Mouse (Mus musculus): ENCODE measurements at regions not wholly inside any gene's neighbourhood (a gene's known extent, or its start where the extent isn't known, plus 50 kb on each side); places are given as distances from the start of the nearest gene placed in this dataset.

DNA sequence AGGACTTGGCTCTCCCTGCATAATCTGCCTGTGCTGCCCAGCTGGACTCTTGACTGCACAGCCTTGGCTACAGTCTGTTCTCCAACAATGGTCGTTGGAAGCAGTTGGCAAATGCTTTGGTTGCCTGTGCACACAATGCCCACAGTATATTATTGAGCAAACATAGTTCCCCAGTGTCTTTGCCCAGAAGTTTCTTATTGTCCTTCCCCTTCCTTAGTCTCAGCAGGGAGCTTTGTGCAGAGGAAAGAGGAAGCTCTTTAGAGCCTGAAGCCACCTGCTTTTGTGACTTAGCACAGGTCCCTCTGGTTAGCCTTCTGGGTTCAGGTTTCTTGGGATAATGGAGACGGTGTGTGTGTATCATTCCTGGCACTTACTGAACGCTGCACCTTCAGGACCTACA lies 80.9 kb upstream of the Id2 start:
- Histone ChIP-seq H3K27ac (ENCODE audit: insufficient read depth, low read length) (no peak overlapping the region), H3K36me3 (ENCODE audit: control insufficient read depth, insufficient read depth, low read length, poor library complexity, severe bottlenecking) (no peaks in the 10 kb centered on the region), H3K27me3 (ENCODE audit: control insufficient read depth, insufficient read depth, low read length, poor library complexity, severe bottlenecking) (no peaks in the 10 kb centered on the region), H3K4me1 (ENCODE audit: control insufficient read depth, insufficient read depth, low read length) (no peaks in the 10 kb centered on the region), H3K9me3 (replicated peaks; ENCODE audit: control insufficient read depth, insufficient read depth, low read length, poor library complexity, severe bottlenecking) (no peaks in the 10 kb centered on the region), H3K4me3 (ENCODE audit: low read depth, low read length) (no peak overlapping the region), H3K9ac (ENCODE audit: low read depth, poor library complexity, severe bottlenecking) (no peak overlapping the region)
- TF ChIP-seq CTCF (IDR thresholded peaks at IDR 0.05; ENCODE audit: low read depth, low read length) (no peak), EP300 (IDR thresholded peaks at IDR 0.05; ENCODE audit: insufficient read depth, low read depth, low read length) (no peak), POLR2A (IDR thresholded peaks at IDR 0.05; ENCODE audit: insufficient read depth, low read length) (no peak)

- Histone ChIP-seq H3K9ac (ENCODE audit: low read depth, poor library complexity, severe bottlenecking) (no peak overlapping the region), H3K9me3 (replicated peaks; ENCODE audit: control insufficient read depth, insufficient read depth, low read length, poor library complexity, severe bottlenecking) (no peaks in the 10 kb centered on the region), H3K36me3 (ENCODE audit: control insufficient read depth, insufficient read depth, low read length, poor library complexity, severe bottlenecking) (no peaks in the 10 kb centered on the region), H3K4me1 (ENCODE audit: control insufficient read depth, insufficient read depth, low read length) (no peaks in the 10 kb centered on the region), H3K27ac (ENCODE audit: insufficient read depth, low read length) (no peak overlapping the region), H3K27me3 (ENCODE audit: control insufficient read depth, insufficient read depth, low read length, poor library complexity, severe bottlenecking) (no peaks in the 10 kb centered on the region), H3K4me3 (ENCODE audit: low read depth, low read length) (no peak overlapping the region)
- TF ChIP-seq POLR2A (IDR thresholded peaks at IDR 0.05; ENCODE audit: insufficient read depth, low read length) (no peak), CTCF (IDR thresholded peaks at IDR 0.05; ENCODE audit: low read depth, low read length) (no peak), EP300 (IDR thresholded peaks at IDR 0.05; ENCODE audit: insufficient read depth, low read depth, low read length) (no peak)
Observed at GRCm38 (mm10) chr12:25176565-25176964, 79.6 kb upstream of the Id2 start.

DNA sequence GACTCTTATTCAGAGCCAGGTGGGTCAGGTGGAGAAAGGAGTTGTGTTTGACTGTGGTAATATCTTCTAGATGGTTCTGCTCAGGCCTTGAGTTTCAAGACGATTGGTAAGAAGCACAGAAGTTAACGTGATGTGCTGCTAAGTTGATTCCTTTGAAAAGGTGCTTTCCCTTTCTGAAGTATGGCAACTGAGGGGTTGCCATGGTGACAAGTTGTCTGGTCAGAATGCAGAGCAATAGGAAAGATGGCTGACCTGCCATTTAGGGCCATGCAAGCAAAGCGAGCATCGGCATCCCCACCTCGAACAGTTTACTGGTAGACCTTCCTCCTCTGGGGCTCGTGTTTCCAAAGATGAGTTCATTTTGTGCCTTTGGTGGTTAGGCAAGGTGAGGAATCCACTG lies 76.1 kb upstream of the Id2 start:
- H3K9me3 ChIP-seq (replicated peaks; ENCODE audit: control insufficient read depth, insufficient read depth, low read length, poor library complexity, severe bottlenecking), result no peaks in the 10 kb centered on the region
- H3K4me1 ChIP-seq (ENCODE audit: control insufficient read depth, insufficient read depth, low read length), result no peaks in the 10 kb centered on the region
- no peaks in the 10 kb centered on the region for H3K36me3 ChIP-seq (ENCODE audit: control insufficient read depth, insufficient read depth, low read length, poor library complexity, severe bottlenecking)
- no peaks in the 10 kb centered on the region for H3K27me3 ChIP-seq (ENCODE audit: control insufficient read depth, insufficient read depth, low read length, poor library complexity, severe bottlenecking)
- no peak overlapping the region for H3K9ac ChIP-seq (ENCODE audit: low read depth, poor library complexity, severe bottlenecking)
- no peak for TF ChIP-seq POLR2A (IDR thresholded peaks at IDR 0.05; ENCODE audit: insufficient read depth, low read length)
- no peak for TF ChIP-seq EP300 (IDR thresholded peaks at IDR 0.05; ENCODE audit: insufficient read depth, low read depth, low read length)
- no peak for TF ChIP-seq CTCF (IDR thresholded peaks at IDR 0.05; ENCODE audit: low read depth, low read length)
- H3K4me3 ChIP-seq (ENCODE audit: low read depth, low read length), result no peak overlapping the region
- H3K27ac ChIP-seq (ENCODE audit: insufficient read depth, low read length), result no peak overlapping the region

DNA sequence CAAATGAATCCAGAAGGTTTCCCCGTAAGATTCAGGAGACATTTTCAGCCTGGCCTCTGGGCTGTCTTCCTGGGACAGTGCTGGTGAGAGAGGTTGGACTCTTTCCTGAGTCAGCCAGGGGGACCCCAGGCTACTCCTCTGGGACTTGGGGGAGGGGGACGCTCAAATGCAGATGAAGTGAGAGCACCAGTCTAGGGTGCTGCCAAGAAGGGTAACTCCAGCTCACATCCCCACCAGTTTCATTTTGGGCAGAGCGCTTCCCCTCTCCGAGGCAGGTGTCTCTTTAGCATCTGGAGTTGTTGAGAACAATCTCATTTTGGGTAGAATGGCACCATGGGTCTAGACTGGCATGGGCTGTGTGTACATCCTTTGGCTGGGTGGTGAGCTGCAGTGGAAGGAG lies 75.5 kb upstream of the Id2 start:
- Histone ChIP-seq H3K27me3 (ENCODE audit: control insufficient read depth, insufficient read depth, low read length, poor library complexity, severe bottlenecking) (no peaks in the 10 kb centered on the region), H3K4me3 (ENCODE audit: low read depth, low read length) (no peak overlapping the region), H3K9ac (ENCODE audit: low read depth, poor library complexity, severe bottlenecking) (no peak overlapping the region), H3K9me3 (replicated peaks; ENCODE audit: control insufficient read depth, insufficient read depth, low read length, poor library complexity, severe bottlenecking) (no peaks in the 10 kb centered on the region), H3K36me3 (ENCODE audit: control insufficient read depth, insufficient read depth, low read length, poor library complexity, severe bottlenecking) (no peaks in the 10 kb centered on the region), H3K4me1 (ENCODE audit: control insufficient read depth, insufficient read depth, low read length) (peaks cover 2% of the 10 kb centered on the region), H3K27ac (ENCODE audit: insufficient read depth, low read length) (no peak overlapping the region)
- no peak for TF ChIP-seq POLR2A (IDR thresholded peaks at IDR 0.05; ENCODE audit: insufficient read depth, low read length)
- no peak for TF ChIP-seq EP300 (IDR thresholded peaks at IDR 0.05; ENCODE audit: insufficient read depth, low read depth, low read length)
- no peak for TF ChIP-seq CTCF (IDR thresholded peaks at IDR 0.05; ENCODE audit: low read depth, low read length)

DNA sequence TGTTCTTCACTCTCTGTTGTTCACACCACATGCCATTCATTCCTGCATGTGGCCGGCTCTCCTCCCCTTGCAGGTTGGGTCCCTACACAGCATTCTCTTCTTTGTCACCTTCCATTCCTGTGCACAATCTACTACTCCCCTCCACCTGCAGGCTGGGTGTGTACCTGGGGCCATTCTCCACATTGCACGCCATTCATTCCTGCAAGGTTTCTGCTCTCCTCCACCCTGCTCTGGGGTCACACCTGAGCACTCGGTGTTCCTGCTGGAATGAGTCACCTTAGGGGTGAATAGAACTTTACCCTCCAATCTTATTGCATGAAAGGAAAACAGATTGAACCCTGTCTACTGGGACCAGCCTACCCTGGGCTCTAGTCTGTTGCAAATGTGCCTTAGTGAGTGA lies 72.7 kb upstream of the Id2 start:
- peaks cover 13% of the 10 kb centered on the region for H3K4me1 ChIP-seq (ENCODE audit: control insufficient read depth, insufficient read depth, low read length)
- no peaks in the 10 kb centered on the region for H3K27me3 ChIP-seq (ENCODE audit: control insufficient read depth, insufficient read depth, low read length, poor library complexity, severe bottlenecking)
- no peak overlapping the region for H3K9ac ChIP-seq (ENCODE audit: low read depth, poor library complexity, severe bottlenecking)
- no peaks in the 10 kb centered on the region for H3K9me3 ChIP-seq (replicated peaks; ENCODE audit: control insufficient read depth, insufficient read depth, low read length, poor library complexity, severe bottlenecking)
- H3K36me3 ChIP-seq (ENCODE audit: control insufficient read depth, insufficient read depth, low read length, poor library complexity, severe bottlenecking), result no peaks in the 10 kb centered on the region
- H3K27ac ChIP-seq (ENCODE audit: insufficient read depth, low read length), result no peak overlapping the region
- H3K4me3 ChIP-seq (ENCODE audit: low read depth, low read length), result no peak overlapping the region
- TF ChIP-seq CTCF (IDR thresholded peaks at IDR 0.05; ENCODE audit: low read depth, low read length) (no peak), POLR2A (IDR thresholded peaks at IDR 0.05; ENCODE audit: insufficient read depth, low read length) (no peak), EP300 (IDR thresholded peaks at IDR 0.05; ENCODE audit: insufficient read depth, low read depth, low read length) (peak; percentile 99)

DNA sequence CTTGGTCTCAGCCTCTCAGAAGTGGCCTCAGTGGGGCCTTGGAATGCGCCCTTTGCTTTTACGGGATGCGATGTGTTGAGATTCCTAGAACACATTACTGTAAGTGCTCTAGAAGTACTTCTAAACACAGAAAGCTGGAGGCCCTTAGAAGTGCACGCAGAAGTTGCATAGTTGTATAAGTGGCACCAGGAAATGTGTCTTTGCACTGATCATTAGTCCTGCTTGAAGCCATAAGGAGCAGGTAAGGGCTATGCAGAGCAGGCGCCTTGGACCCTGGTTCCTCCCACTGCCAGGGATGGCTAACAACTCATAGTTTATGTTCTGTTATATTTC lies 71.2 kb upstream of the Id2 start:
- Histone ChIP-seq H3K4me1 (ENCODE audit: control insufficient read depth, insufficient read depth, low read length) (peaks cover 13% of the 10 kb centered on the region), H3K36me3 (ENCODE audit: control insufficient read depth, insufficient read depth, low read length, poor library complexity, severe bottlenecking) (no peaks in the 10 kb centered on the region), H3K27ac (ENCODE audit: insufficient read depth, low read length) (no peak overlapping the region), H3K4me3 (ENCODE audit: low read depth, low read length) (no peak overlapping the region), H3K27me3 (ENCODE audit: control insufficient read depth, insufficient read depth, low read length, poor library complexity, severe bottlenecking) (no peaks in the 10 kb centered on the region), H3K9ac (ENCODE audit: low read depth, poor library complexity, severe bottlenecking) (no peak overlapping the region), H3K9me3 (replicated peaks; ENCODE audit: control insufficient read depth, insufficient read depth, low read length, poor library complexity, severe bottlenecking) (no peaks in the 10 kb centered on the region)
- TF ChIP-seq POLR2A (IDR thresholded peaks at IDR 0.05; ENCODE audit: insufficient read depth, low read length), result no peak
- TF ChIP-seq CTCF (IDR thresholded peaks at IDR 0.05; ENCODE audit: low read depth, low read length), result no peak
- no peak for TF ChIP-seq EP300 (IDR thresholded peaks at IDR 0.05; ENCODE audit: insufficient read depth, low read depth, low read length)
